Mouse (Mus musculus) gastrocnemius, adult 2 months (tissue): ENCODE measurements at regions not wholly inside any gene's neighbourhood (a gene's known extent, or its start where the extent isn't known, plus 50 kb on each side); places are given as distances from the start of the nearest gene placed in this dataset.
"Not testable (repeated sequence)": the region's sequence is repeated elsewhere in the genome, so short reads cannot be mapped to it uniquely, and the experiment has no call there.

Experiments used
- DNase-seq: peaks from one replicate; pipeline ENCODE4 v3.0.0; 2022
- H3K27ac ChIP-seq: fragments of 200-600 bp; 2 replicates; pipeline ENCODE4 v1.8.1; 2022; ENCODE audit warnings: mild to moderate bottlenecking
- H3K4me3 ChIP-seq: fragments of 200-600 bp; 2 replicates; pipeline ENCODE4 v1.8.1; 2022; ENCODE audit warnings: mild to moderate bottlenecking, moderate library complexity
- CTCF ChIP-seq: fragments of 200-600 bp; IDR thresholded peaks from 2 replicates; pipeline ENCODE4 v1.8.1; 2022; ENCODE audit warnings: antibody characterized with exemption, mild to moderate bottlenecking, moderate library complexity
- intact Hi-C: fragments of 180-260 bp; cut with DNase I; formaldehyde crosslinking; loops from one replicate; pipeline ENCODE4 v1.15.1; 2025

GRCm38 (mm10) chr13:5920422-5920821, 59.1 kb downstream of the Klf6 start:
- DNase-seq: no peak
- H3K4me3 ChIP-seq: no peak overlapping the region
- no peak overlapping the region for H3K27ac ChIP-seq
- intact Hi-C loops: no loop called here
- TF ChIP-seq CTCF: no peak

- no peak overlapping the region for H3K27ac ChIP-seq
- TF ChIP-seq CTCF: no peak
- DNase-seq: no peak
Measured at GRCm38 (mm10) chr13:5931433-5931832, 70.2 kb downstream of the Klf6 start.

GRCm38 (mm10) chr13:5937436-5937835, 76.2 kb downstream of the Klf6 start:
- intact Hi-C loops: no loop called here

More at GRCm38 (mm10) chr13:5931433-5931832, 70.2 kb downstream of the Klf6 start:
- intact Hi-C loops: no loop called here
- no peak overlapping the region for H3K4me3 ChIP-seq

GRCm38 (mm10) chr13:5937970-5938369, 76.7 kb downstream of the Klf6 start:
- no peak for TF ChIP-seq CTCF
- intact Hi-C loops: no loop called here
- H3K27ac ChIP-seq: no peak overlapping the region
- no peak for DNase-seq
- H3K4me3 ChIP-seq: no peak overlapping the region

More at GRCm38 (mm10) chr13:5937436-5937835, 76.2 kb downstream of the Klf6 start:
- TF ChIP-seq CTCF: no peak
- no peak for DNase-seq
- no peak overlapping the region for H3K4me3 ChIP-seq
- no peak overlapping the region for H3K27ac ChIP-seq

- no peak overlapping the region for H3K4me3 ChIP-seq
- no peak overlapping the region for H3K27ac ChIP-seq
- DNase-seq: no peak
- intact Hi-C loops: no loop called here
- TF ChIP-seq CTCF: no peak
Measured at GRCm38 (mm10) chr13:5939368-5939767, 78.1 kb downstream of the Klf6 start.

- no peak for DNase-seq
- TF ChIP-seq CTCF: no peak
- intact Hi-C loops: no loop called here
Measured at GRCm38 (mm10) chr13:5952863-5953262, 91.6 kb downstream of the Klf6 start.

GRCm38 (mm10) chr13:5955121-5955520, 93.8 kb downstream of the Klf6 start:
- H3K4me3 ChIP-seq, intact Hi-C loops, H3K27ac ChIP-seq, DNase-seq: not testable (repeated sequence)

More at GRCm38 (mm10) chr13:5952863-5953262, 91.6 kb downstream of the Klf6 start:
- Histone ChIP-seq H3K4me3 (no peak overlapping the region), H3K27ac (no peak overlapping the region)

- intact Hi-C loops: no loop called here
- no peak for DNase-seq
- no peak for TF ChIP-seq CTCF
- H3K27ac ChIP-seq: no peak overlapping the region
- no peak overlapping the region for H3K4me3 ChIP-seq
Measured at GRCm38 (mm10) chr13:5956145-5956544, 94.9 kb downstream of the Klf6 start.

GRCm38 (mm10) chr13:5962947-5963346, 101.7 kb downstream of the Klf6 start:
- no peak overlapping the region for H3K27ac ChIP-seq
- intact Hi-C loops: no loop called here
- H3K4me3 ChIP-seq: no peak overlapping the region
- DNase-seq: no peak
- no peak for TF ChIP-seq CTCF

GRCm38 (mm10) chr13:5964626-5965025, 103.3 kb downstream of the Klf6 start:
- intact Hi-C loops: no loop called here
- no peak for TF ChIP-seq CTCF
- DNase-seq: no peak
- Histone ChIP-seq H3K27ac (no peak overlapping the region), H3K4me3 (no peak overlapping the region)

- Histone ChIP-seq H3K4me3 (no peak overlapping the region), H3K27ac (no peak overlapping the region)
- DNase-seq: no peak
- TF ChIP-seq CTCF: no peak
- intact Hi-C loops: no loop called here
Measured at GRCm38 (mm10) chr13:5978615-5979014, 117.3 kb downstream of the Klf6 start.

- no peak for TF ChIP-seq CTCF
Measured at GRCm38 (mm10) chr13:5987491-5987890, 126.2 kb downstream of the Klf6 start.

GRCm38 (mm10) chr13:5988407-5988806, 127.1 kb downstream of the Klf6 start:
- Histone ChIP-seq H3K27ac (no peak overlapping the region), H3K4me3 (no peak overlapping the region)
- intact Hi-C loops: no loop called here
- no peak for TF ChIP-seq CTCF
- DNase-seq: no peak

More at GRCm38 (mm10) chr13:5987491-5987890, 126.2 kb downstream of the Klf6 start:
- Histone ChIP-seq H3K4me3 (no peak overlapping the region), H3K27ac (no peak overlapping the region)
- intact Hi-C loops: no loop called here
- DNase-seq: no peak

- H3K4me3 ChIP-seq: no peak overlapping the region
- no peak for DNase-seq
- TF ChIP-seq CTCF: no peak
- intact Hi-C loops: no loop called here
- H3K27ac ChIP-seq: no peak overlapping the region
Measured at GRCm38 (mm10) chr13:6000559-6001217, 139.4 kb downstream of the Klf6 start.
